Mouse (Mus musculus) hindbrain, embryonic 12.5 days (tissue): ENCODE measurements at regions not wholly inside any gene's neighbourhood (a gene's known extent, or its start where the extent isn't known, plus 50 kb on each side); places are given as distances from the start of the nearest gene placed in this dataset.

ENCODE experiments used
- ATAC-seq: fragments of 200-750 bp; cut with Nextera tagmentation; 2 replicates; pipeline ENCODE4 v1.8.0; 2017; ENCODE audit warnings: moderate TSS enrichment; ENCODE audit not compliant: low FRiP score
- H3K27ac ChIP-seq: fragments of 300-500 bp; sonication (generic); 2 replicates; pipeline ENCODE4 v1.5.1; 2016; ENCODE audit warnings: mild to moderate bottlenecking
- H3K27me3 ChIP-seq: fragments of 300-500 bp; sonication (generic); 2 replicates; pipeline ENCODE4 v1.6.1; 2016; ENCODE audit warnings: mild to moderate bottlenecking
- H3K36me3 ChIP-seq: fragments of 300-500 bp; sonication (generic); 2 replicates; pipeline ENCODE4 v1.6.1; 2016; ENCODE audit warnings: mild to moderate bottlenecking
- H3K4me1 ChIP-seq: fragments of 300-500 bp; sonication (generic); 2 replicates; pipeline ENCODE4 v1.6.1; 2016
- H3K4me2 ChIP-seq: fragments of 300-500 bp; sonication (generic); replicated peaks from 2 replicates; pipeline ENCODE4 v1.6.1; 2016; ENCODE audit warnings: mild to moderate bottlenecking
- H3K4me3 ChIP-seq: fragments of 300-500 bp; sonication (generic); 2 replicates; pipeline ENCODE4 v1.5.1; 2016; ENCODE audit warnings: mild to moderate bottlenecking
- H3K9ac ChIP-seq: fragments of 300-500 bp; sonication (generic); 2 replicates; pipeline ENCODE4 v1.6.1; 2016; ENCODE audit warnings: mild to moderate bottlenecking, moderate library complexity
- H3K9me3 ChIP-seq: fragments of 300-500 bp; sonication (generic); replicated peaks from 2 replicates; pipeline ENCODE4 v1.6.1; 2016; ENCODE audit warnings: mild to moderate bottlenecking
- WGBS: fragments of 180-500 bp; shearing (Covaris S2); methylation state at CpG from one replicate; pipeline ENCODE4 v1.1.7; 2016; 5-methylcytosine and 5-hydroxymethylcytosine counted together

- no peak overlapping the region for H3K4me2 ChIP-seq
- no peak overlapping the region for H3K4me3 ChIP-seq
- H3K9me3 ChIP-seq, result no peaks in the 10 kb centered on the region
- ATAC-seq, result no peak
- H3K27ac ChIP-seq, result no peak overlapping the region
- 74% methylated on average over 5 of the region's 5 CpGs for WGBS
- H3K9ac ChIP-seq, result no peak overlapping the region
- H3K4me1 ChIP-seq, result no peaks in the 10 kb centered on the region
- H3K27me3 ChIP-seq, result no peaks in the 10 kb centered on the region
- H3K36me3 ChIP-seq, result no peaks in the 10 kb centered on the region
Observed at GRCm38 (mm10) chr4:66622650-66623394, 204.6 kb upstream of the Tlr4 start.

- Histone ChIP-seq H3K36me3 (no peaks in the 10 kb centered on the region), H3K27me3 (no peaks in the 10 kb centered on the region), H3K27ac (no peak overlapping the region), H3K4me1 (no peaks in the 10 kb centered on the region), H3K9ac (no peak overlapping the region), H3K4me3 (no peak overlapping the region), H3K9me3 (no peaks in the 10 kb centered on the region), H3K4me2 (no peak overlapping the region)
- ATAC-seq, result no peak
- 80% methylated on average over 2 of the region's 2 CpGs for WGBS
Observed at GRCm38 (mm10) chr4:66618811-66619440, 208.5 kb upstream of the Tlr4 start.

- H3K9ac ChIP-seq, result no peak overlapping the region
- H3K9me3 ChIP-seq, result no peaks in the 10 kb centered on the region
- WGBS, result 80% methylated on average over 7 of the region's 7 CpGs
Observed at GRCm38 (mm10) chr4:66617743-66618736, 209.3 kb upstream of the Tlr4 start.

GRCm38 (mm10) chr4:66617101-66617500 is 210.3 kb upstream of the Tlr4 start:
- H3K9me3 ChIP-seq, result no peaks in the 10 kb centered on the region
- no peaks in the 10 kb centered on the region for H3K36me3 ChIP-seq
- 81% methylated on average over 4 of the region's 4 CpGs for WGBS
- no peak overlapping the region for H3K9ac ChIP-seq
- H3K27me3 ChIP-seq, result no peaks in the 10 kb centered on the region
- no peaks in the 10 kb centered on the region for H3K4me1 ChIP-seq
- no peak overlapping the region for H3K4me2 ChIP-seq
- H3K27ac ChIP-seq, result no peak overlapping the region
- no peak overlapping the region for H3K4me3 ChIP-seq
- no peak for ATAC-seq

More at GRCm38 (mm10) chr4:66617743-66618736, 209.3 kb upstream of the Tlr4 start:
- no peaks in the 10 kb centered on the region for H3K36me3 ChIP-seq
- H3K4me3 ChIP-seq, result no peak overlapping the region
- ATAC-seq, result no peak
- no peak overlapping the region for H3K27ac ChIP-seq
- H3K4me2 ChIP-seq, result no peak overlapping the region
- no peaks in the 10 kb centered on the region for H3K4me1 ChIP-seq
- no peaks in the 10 kb centered on the region for H3K27me3 ChIP-seq

GRCm38 (mm10) chr4:66604849-66605248 is 200.4 kb upstream of the Astn2 start:
- Histone ChIP-seq H3K27ac (no peak overlapping the region), H3K4me3 (no peak overlapping the region), H3K9ac (no peak overlapping the region), H3K27me3 (no peaks in the 10 kb centered on the region), H3K36me3 (no peaks in the 10 kb centered on the region), H3K4me2 (no peak overlapping the region), H3K9me3 (no peaks in the 10 kb centered on the region), H3K4me1 (no peaks in the 10 kb centered on the region)
- no peak for ATAC-seq

GRCm38 (mm10) chr4:66598737-66599136 is 194.3 kb upstream of the Astn2 start:
- H3K36me3 ChIP-seq, result no peaks in the 10 kb centered on the region
- H3K9me3 ChIP-seq, result no peaks in the 10 kb centered on the region
- no peaks in the 10 kb centered on the region for H3K4me1 ChIP-seq
- no peak overlapping the region for H3K9ac ChIP-seq
- WGBS, result 97% methylated on average over 1 of the region's 1 CpGs
- H3K27me3 ChIP-seq, result no peaks in the 10 kb centered on the region
- H3K27ac ChIP-seq, result no peak overlapping the region
- no peak overlapping the region for H3K4me3 ChIP-seq
- ATAC-seq, result no peak
- H3K4me2 ChIP-seq, result no peak overlapping the region

GRCm38 (mm10) chr4:66586647-66587046 is 182.2 kb upstream of the Astn2 start:
- Histone ChIP-seq H3K9me3 (no peaks in the 10 kb centered on the region), H3K4me1 (peaks cover 6% of the 10 kb centered on the region; the same call in 1 of the 2 replicates), H3K4me2 (no peak overlapping the region), H3K36me3 (no peaks in the 10 kb centered on the region), H3K27ac (no peak overlapping the region), H3K4me3 (no peak overlapping the region), H3K9ac (no peak overlapping the region), H3K27me3 (no peaks in the 10 kb centered on the region)
- ATAC-seq, result peak; percentile 19; the same call in 1 of the 2 replicates
- 50% methylated on average over 5 of the region's 5 CpGs for WGBS

GRCm38 (mm10) chr4:66586166-66586565 is 181.8 kb upstream of the Astn2 start:
- no peak overlapping the region for H3K4me2 ChIP-seq
- peak; percentile 35; the same call in 1 of the 2 replicates for ATAC-seq
- H3K27me3 ChIP-seq, result no peaks in the 10 kb centered on the region
- no peak overlapping the region for H3K4me3 ChIP-seq
- H3K9ac ChIP-seq, result no peak overlapping the region
- H3K9me3 ChIP-seq, result no peaks in the 10 kb centered on the region
- no peaks in the 10 kb centered on the region for H3K36me3 ChIP-seq
- WGBS, result 14% methylated on average over 3 of the region's 3 CpGs
- H3K4me1 ChIP-seq, result peaks cover 6% of the 10 kb centered on the region; the same call in 1 of the 2 replicates
- no peak overlapping the region for H3K27ac ChIP-seq

- no peaks in the 10 kb centered on the region for H3K4me1 ChIP-seq
- H3K36me3 ChIP-seq, result no peaks in the 10 kb centered on the region
- no peak overlapping the region for H3K4me3 ChIP-seq
- H3K4me2 ChIP-seq, result no peak overlapping the region
- H3K27ac ChIP-seq, result no peak overlapping the region
- no peak overlapping the region for H3K9ac ChIP-seq
- H3K27me3 ChIP-seq, result no peaks in the 10 kb centered on the region
- no peaks in the 10 kb centered on the region for H3K9me3 ChIP-seq
- ATAC-seq, result no peak
Observed at GRCm38 (mm10) chr4:66556936-66557335, 152.5 kb upstream of the Astn2 start.

GRCm38 (mm10) chr4:66550306-66551104 is 146.1 kb upstream of the Astn2 start:
- Histone ChIP-seq H3K4me2 (no peak overlapping the region), H3K9ac (no peak overlapping the region), H3K4me3 (no peak overlapping the region), H3K27me3 (no peaks in the 10 kb centered on the region), H3K4me1 (no peaks in the 10 kb centered on the region), H3K36me3 (no peaks in the 10 kb centered on the region), H3K27ac (no peak overlapping the region), H3K9me3 (no peaks in the 10 kb centered on the region)
- 85% methylated on average over 3 of the region's 3 CpGs for WGBS
- ATAC-seq, result no peak

GRCm38 (mm10) chr4:66542833-66543436 is 138.5 kb upstream of the Astn2 start:
- no peaks in the 10 kb centered on the region for H3K36me3 ChIP-seq
- no peak overlapping the region for H3K27ac ChIP-seq
- ATAC-seq, result no peak
- no peak overlapping the region for H3K4me2 ChIP-seq
- H3K4me1 ChIP-seq, result no peaks in the 10 kb centered on the region
- no peak overlapping the region for H3K4me3 ChIP-seq
- 59% methylated on average over 4 of the region's 4 CpGs for WGBS
- H3K9me3 ChIP-seq, result no peaks in the 10 kb centered on the region
- no peak overlapping the region for H3K9ac ChIP-seq
- no peaks in the 10 kb centered on the region for H3K27me3 ChIP-seq
